Mouse (Mus musculus) hematopoietic multipotent progenitor cell, adult 10-12 weeks (in vitro differentiated cells): ENCODE measurements around the gene Gm3488. TPM values are rescaled to one million over a fixed set of nuclear protein-coding genes. Genes with fewer than 3 reads are reported as not detected.

Source experiments
- polyA plus RNA-seq: library from polyadenylated mRNA; stranded (reverse); fragments of >175 nt; gene quantifications from 2 replicates; pipeline ENCODE4 v1.2.3, GENCODE M21; 2012; ENCODE audit warnings: low replicate concordance

Gene Gm3488
- not detected in 2 replicates for polyA plus RNA-seq

GRCm38 (mm10) chr14:5501374-5501773, at the start of gene Gm3488:
Gm3488 (plus strand) TSS chr14:5501674.

GRCm38 (mm10) chr14:5455367-5455766, 46.1 kb upstream of the Gm3488 start, which contains the start of gene Gm3194:
Gm3194 (minus strand) TSS chr14:5455467.

GRCm38 (mm10) chr14:5477730-5478129, 23.7 kb upstream of the Gm3488 start, which contains the start of gene Gm8246:
Gm8246 (minus strand) TSS chr14:5477830.

GRCm38 (mm10) chr14:5483907-5484306, 17.6 kb upstream of the Gm3488 start, which contains the start of gene Gm3187:
Gm3187 (plus strand) TSS chr14:5484207.

GRCm38 (mm10) chr14:5538196-5538595, 36.7 kb downstream of the Gm3488 start, which contains the start of gene Gm3532:
Gm3532 (plus strand) TSS chr14:5538496.

Other genes starting within 250 kb of the Gm3488 start
- not detected in 2 replicates for gene Gm3526, start 241.1 kb upstream of the Gm3488 start, polyA plus RNA-seq
- not detected in 2 replicates for gene Gm3542, start 166.7 kb upstream of the Gm3488 start, polyA plus RNA-seq
- gene Gm3500, start 112.6 kb upstream of the Gm3488 start, polyA plus RNA-seq: not detected in 2 replicates
- 0.06 TPM in 1 of 2 replicates, not detected in the other for gene Gm3194, start 46.2 kb upstream of the Gm3488 start, polyA plus RNA-seq
- not detected in 2 replicates for gene Gm8246, start 23.8 kb upstream of the Gm3488 start, polyA plus RNA-seq
- 0.20 TPM in 1 of 2 replicates, not detected in the other for gene Gm3187, start 17.5 kb upstream of the Gm3488 start, polyA plus RNA-seq
- gene Gm3532, start 36.8 kb downstream of the Gm3488 start, polyA plus RNA-seq: not detected in 2 replicates
- gene Gm8265, start 131.4 kb downstream of the Gm3488 start, polyA plus RNA-seq: not detected in 2 replicates
- gene Gm9603, start 185.8 kb downstream of the Gm3488 start, polyA plus RNA-seq: not detected in 2 replicates
- 0.31 TPM in 1 of 2 replicates, not detected in the other for gene Gm3373, start 239.9 kb downstream of the Gm3488 start, polyA plus RNA-seq